Mouse (Mus musculus) induced T-regulatory cell, adult 2 months (primary cell): ENCODE results near the gene B4galt3.
A peak's percentile ranks its signal among the peaks of the same experiment; 100 is the strongest.
"Not testable (repeated sequence)": the region's sequence is repeated elsewhere in the genome, so short reads cannot be mapped to it uniquely, and the experiment has no call there.

Experiments used
- DNase-seq: peaks from one replicate; pipeline ENCODE4 v3.0.0-alpha.2; 2012; ENCODE audit warnings: low read depth

Gene B4galt3

DNA sequence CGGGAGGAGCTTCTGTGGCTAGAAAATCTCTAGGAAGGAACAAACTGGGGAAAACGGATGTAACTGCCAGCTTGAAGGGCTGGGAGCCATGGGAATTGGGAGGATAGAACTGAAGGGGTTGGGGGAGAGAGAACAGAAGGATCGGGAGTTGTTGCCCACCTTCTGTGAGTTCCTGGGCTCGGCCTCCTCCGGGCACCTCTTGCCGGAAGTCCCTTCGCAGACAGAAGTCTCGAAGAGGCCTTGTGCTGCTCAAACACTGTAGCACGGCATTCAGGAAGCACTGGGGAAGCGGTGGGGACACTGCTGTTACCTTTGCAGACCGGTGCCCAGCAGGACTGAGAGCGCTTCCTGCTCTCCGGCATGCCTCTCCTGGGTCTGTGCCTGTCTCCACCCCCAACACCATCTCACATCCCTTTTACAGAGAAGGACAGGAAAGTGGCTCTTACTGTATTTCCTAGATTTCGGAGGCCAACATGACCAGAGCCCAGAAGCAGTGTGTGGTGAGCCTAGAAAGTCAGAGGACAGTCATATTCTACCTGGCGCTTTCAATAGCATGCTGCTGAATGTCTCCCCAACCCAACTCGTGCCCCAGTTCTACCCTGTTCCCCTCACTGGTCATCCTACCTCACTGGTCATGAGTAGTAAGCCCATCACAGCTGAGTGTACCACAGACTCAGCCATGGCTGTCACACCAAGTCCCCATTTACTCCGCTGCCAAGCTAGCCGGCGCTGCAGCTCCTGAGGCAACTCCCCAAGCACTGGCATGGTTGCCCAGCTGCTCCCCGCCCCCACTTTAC lies 15.2 kb downstream of the B4galt3 start:
- DNase-seq: no peak

DNA sequence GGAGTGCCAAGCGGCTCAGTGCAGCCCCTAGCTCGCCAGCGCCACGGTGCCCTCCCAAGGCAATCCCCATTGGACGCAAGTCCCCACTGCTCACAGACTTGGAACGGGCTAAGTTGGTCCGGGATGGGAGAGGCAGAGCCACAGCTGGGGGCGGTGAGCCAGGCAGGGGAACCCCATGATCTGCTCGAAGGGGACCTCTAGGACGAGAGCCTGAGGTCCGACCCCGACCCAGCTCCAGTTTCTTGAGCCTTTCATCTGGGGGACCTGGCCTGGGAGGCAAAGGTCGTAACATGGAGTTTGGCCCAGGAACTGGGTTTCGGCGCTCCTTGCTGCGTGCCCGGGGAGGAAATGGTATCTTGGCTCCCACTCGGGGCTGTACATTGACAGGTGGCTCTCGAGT lies 16.4 kb downstream of the B4galt3 start:
- no peak for DNase-seq

GRCm38 (mm10) chr1:171287136-171288081 lies 17.3 kb downstream of the B4galt3 start, which contains the start of gene Usp21:
TSS of gene Usp21 (minus strand) at chr1:171287991.
- peak; percentile 94 for DNase-seq

DNA sequence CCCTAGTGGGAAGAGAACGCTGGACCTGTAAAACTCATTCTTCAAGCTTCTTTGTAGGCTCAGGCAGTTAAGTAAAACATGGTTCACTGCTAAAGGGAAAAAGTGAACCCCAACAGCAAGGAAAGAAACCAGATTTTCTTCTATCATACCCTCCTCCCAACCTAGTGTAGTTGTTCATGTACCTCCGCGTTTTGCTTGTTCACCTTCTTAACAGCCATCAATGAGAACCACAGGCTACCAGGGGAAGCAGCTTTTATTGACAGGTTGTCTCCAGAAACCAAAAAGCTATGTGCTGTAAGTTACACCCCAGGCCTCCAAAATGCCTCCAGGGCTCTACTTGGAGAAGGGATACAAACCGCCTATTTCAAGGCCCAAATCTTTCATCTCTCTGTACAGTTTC lies 18.2 kb downstream of the B4galt3 start:
- no peak for DNase-seq

GRCm38 (mm10) chr1:171293351-171293750 lies 23.2 kb downstream of the B4galt3 start:
- no peak for DNase-seq

- no peak for DNase-seq
Observed at GRCm38 (mm10) chr1:171293906-171294297, 23.8 kb downstream of the B4galt3 start.

DNA sequence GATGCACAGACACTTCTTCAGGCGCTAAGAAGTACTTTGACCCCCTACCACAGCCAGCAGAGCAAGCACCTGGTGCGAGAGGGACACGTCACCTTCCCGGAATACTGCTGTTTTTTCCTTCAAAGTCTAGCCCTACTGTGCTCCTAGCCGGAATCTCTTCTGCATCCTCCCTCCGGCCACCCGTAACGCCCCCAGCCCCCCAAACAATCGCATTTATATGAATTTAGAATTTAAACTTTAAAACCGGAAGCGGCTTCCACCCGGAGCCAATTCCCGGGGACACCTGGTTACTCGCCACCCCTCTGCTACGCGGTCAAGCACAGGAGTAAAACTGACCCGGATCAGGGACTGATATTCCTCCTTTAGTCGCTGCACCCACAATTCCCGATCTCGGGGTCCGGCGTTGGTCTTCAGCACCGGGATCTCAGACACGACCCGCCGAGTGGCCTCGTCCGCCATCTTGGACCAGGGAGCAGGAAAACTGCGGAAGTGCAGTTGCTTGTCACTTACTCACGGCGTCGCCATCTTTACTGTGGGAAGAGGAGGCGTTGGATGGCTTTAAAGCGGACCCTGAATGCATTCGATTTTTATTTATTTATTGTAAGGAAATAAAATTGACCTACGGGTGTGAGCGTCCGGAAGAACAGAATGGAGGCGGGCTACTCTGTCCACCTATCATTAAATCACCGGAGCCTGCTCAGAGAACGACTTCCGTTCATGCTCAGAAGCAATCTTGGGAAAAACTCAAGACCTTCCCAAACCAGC lies 24.4 kb downstream of the B4galt3 start, which contains the start of gene Ufc1:
TSS of gene Ufc1 (minus strand) at position 727 of the 765 bp plus-strand sequence.
- peak; percentile 93 for DNase-seq

DNA sequence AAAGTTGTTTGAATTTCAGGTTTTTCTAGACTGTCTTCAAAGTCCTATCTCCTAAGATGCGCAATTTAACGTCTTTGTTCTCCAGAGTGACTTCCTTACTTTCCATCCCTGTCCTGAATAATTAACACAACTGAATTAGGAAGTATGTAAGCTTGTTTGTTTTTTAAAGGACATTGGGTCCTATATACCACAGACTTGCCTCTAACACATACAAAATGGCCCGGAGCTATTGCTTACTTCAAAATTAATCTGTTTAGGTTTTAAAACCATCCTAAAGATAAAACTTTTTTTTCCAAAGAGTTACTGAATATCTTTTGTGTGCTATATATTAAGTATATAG lies 24.9 kb downstream of the B4galt3 start:
- DNase-seq: no peak

- no peak for DNase-seq
Observed at GRCm38 (mm10) chr1:171298226-171298625, 28.1 kb downstream of the B4galt3 start.

GRCm38 (mm10) chr1:171306157-171306556 lies 36.0 kb downstream of the B4galt3 start:
- DNase-seq: not testable (repeated sequence)

- DNase-seq: no peak
Observed at GRCm38 (mm10) chr1:171309321-171309720, 39.2 kb downstream of the B4galt3 start.

- DNase-seq: no peak
Observed at GRCm38 (mm10) chr1:171319748-171320147, 49.6 kb downstream of the B4galt3 start.

- DNase-seq: no peak
Observed at GRCm38 (mm10) chr1:171320151-171320550, 50.0 kb downstream of the B4galt3 start.

GRCm38 (mm10) chr1:171321415-171321814 lies 51.3 kb downstream of the B4galt3 start:
- DNase-seq: peak; percentile 74

DNA sequence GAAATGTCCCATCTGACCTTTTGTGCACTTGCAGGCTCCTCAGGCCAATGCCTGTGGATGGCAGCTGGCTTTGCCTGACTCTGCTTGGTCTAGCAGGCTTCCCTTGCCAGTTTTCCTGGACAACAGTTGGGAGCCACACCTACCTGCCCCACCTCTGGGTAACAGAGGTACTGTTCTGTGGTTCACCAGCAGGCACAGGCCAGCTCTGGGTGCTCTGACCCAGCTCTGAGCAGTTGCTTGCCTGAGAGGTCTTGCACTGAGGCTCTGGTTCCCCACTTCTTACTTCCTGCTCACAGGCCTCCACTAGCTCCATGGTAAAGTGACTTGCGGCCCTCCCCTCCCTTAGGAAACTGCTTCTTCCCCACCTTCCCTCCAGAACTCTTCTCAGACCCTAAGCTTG lies 51.9 kb downstream of the B4galt3 start:
- peak; percentile 15 for DNase-seq

GRCm38 (mm10) chr1:171325571-171325970 lies 55.4 kb downstream of the B4galt3 start:
- DNase-seq: no peak
